Mouse (Mus musculus): ENCODE data around the gene Osbpl8.

DNA sequence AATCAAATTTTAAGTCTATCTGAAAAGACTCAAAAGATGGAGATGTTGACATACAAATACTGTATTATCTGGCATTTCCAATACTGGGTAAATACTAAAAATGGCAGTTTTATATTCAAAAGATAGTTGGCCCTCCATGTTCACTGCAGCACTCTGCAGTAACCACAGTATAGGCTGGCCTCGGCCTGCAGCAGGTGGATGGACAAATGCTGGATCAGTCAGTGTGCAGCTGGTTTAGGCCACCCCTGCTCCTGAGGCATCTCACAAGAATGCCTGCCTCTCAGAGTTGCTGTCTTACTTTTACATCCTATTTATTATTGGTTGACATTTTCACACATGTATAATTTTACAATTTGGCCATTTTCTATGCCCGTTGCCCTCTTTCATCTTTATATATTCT is 111.3 kb downstream of the Osbpl8 start:
- no peak for TF ChIP-seq GATA1 (IDR thresholded peaks at IDR 0.05; ENCODE audit: borderline replicate concordance, low read length)
- TF ChIP-seq FLI1 (IDR thresholded peaks at IDR 0.05; ENCODE audit: low read length) = no peak
